Mouse (Mus musculus): ENCODE results near the gene Adamtsl1.

Gene Adamtsl1

GRCm38 (mm10) chr4:86329481-86329880, 815.5 kb downstream of the Adamtsl1 start:
- no peak for DNase-seq

- DNase-seq = peak; percentile 21
Measured at GRCm38 (mm10) chr4:86335861-86336415, 822.0 kb downstream of the Adamtsl1 start.

DNA sequence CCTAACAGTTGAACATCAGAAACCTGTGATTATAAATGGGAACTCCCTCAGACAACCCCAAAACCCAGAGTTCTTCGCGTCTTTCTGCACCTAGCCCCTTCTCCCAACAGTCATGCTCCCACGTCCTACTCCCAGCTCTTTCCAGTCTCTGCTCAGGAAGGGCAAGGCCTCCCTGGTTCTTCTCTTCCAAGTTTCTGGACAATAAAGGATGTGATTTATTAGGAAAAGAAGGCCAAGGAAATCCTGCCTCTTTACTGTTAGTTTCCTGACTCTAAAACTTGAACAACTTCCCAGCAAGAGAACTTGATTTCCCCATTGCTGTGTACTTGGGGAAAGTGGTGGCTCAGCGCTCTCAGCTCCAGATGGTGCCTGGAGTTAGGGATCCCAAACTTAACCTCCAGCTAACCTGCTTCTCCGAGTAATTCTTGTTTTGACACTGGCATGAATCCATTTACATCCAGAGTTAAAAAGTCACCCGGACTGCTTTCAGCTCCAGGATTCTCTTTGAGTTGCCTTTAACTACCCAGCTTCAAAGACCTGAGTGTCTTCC, 823.3 kb downstream of the Adamtsl1 start:
- DNase-seq = peak; percentile 18

GRCm38 (mm10) chr4:86349341-86349740, 835.4 kb downstream of the Adamtsl1 start:
- DNase-seq = no peak

DNA sequence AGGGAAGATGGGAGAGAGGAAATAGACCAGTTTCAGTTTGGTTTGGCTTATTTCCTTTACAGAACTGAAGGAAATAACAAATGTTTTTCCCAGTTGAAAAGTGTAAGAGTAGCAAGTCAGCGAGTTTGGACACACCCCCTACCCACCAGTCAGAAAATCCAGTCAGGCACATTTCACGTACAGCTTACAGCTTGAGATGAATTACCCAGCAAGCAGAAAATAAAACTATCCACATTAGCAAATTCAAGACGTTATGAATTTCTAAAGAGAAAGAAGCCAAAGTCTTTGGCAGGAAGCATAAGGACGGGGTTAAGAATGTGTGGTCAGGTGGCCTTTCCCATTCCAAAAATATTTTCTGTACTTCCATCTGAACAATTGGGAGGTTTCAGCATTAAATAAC, 838.1 kb downstream of the Adamtsl1 start:
- no peak for DNase-seq

- no peak for DNase-seq
Measured at GRCm38 (mm10) chr4:86353550-86353949, 839.6 kb downstream of the Adamtsl1 start.

GRCm38 (mm10) chr4:86359398-86359797, 845.4 kb downstream of the Adamtsl1 start:
- no peak for DNase-seq

- DNase-seq = no peak
Measured at GRCm38 (mm10) chr4:86369055-86369454, 855.1 kb downstream of the Adamtsl1 start.

DNA sequence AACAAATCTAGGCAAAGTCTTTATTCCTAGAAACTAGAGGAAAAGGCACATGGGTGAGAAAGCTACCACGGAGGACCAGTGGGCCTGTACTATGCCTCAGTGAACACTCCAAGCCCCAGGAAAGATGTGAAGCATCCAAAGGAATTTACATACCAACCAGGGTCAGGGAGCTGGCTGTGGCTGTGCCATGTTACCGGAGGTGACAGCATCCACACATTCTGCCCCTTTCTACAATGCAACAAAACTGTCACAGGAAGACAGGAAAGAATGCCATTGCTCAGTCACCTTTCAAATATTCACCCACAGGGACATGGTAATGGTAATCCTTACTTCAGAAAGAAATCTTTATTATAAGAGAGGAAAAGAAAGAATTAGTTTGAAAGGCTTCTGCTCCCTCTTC, 859.2 kb downstream of the Adamtsl1 start:
- DNase-seq = no peak

DNA sequence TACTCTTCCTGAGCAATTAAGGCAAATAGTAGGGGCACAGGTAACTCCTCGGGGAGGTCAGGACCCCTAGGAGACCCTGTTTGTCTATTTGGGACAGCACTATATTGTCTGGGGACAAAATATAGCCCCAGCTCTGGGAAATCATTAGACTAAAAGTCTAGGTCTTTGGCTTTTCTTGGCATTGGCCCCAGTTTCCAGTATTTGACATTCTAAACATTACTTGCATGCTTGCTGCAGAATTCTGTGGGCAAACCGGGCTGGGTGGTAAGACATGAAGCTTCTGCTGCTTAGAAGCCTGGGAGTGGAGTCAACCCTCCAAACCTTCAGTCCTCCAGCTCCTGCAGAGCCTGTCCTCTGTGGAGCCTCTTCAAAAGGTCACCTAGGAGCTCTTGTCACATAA, 869.2 kb downstream of the Adamtsl1 start:
- peak; percentile 16 for DNase-seq

DNA sequence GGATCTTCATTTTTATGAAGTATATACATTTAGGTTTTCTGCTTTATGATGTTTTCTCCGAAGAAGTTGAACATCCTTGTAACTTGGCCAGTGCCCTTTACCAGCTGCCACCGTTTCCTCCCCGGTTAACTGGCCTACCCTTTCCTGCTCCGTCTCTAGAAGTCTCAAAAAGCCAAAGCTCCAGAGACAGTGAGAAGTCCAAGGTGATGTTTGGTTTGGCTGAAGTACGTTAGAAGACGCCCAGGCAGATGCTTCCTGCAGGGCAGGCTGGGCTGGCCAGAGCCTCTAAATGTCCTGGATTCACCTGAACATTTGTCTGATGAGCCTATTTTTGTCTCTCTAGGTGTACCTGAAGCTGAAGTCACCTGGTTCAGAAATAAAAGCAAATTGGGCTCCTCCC, 871.1 kb downstream of the Adamtsl1 start:
- DNase-seq = no peak

DNA sequence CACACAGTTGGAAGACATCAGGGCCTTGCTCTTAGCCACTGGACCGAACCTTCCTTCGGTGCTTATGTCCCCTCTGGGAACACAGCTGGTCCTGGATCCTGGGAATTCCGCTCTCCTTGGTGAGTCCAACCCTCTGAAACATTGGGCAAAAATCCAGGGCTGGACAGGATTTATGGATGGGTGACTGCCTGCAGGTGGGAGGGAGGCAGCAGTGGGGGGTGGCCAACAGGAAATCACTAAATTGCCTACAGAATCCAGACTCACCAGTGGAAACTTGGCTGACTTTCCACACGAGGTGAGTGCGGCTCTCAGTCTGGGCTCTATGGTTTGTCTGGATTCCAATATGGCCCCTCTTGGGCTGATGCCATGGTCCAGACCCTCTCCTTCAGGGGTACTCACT, 874.5 kb downstream of the Adamtsl1 start:
- DNase-seq = peak; percentile 29

DNA sequence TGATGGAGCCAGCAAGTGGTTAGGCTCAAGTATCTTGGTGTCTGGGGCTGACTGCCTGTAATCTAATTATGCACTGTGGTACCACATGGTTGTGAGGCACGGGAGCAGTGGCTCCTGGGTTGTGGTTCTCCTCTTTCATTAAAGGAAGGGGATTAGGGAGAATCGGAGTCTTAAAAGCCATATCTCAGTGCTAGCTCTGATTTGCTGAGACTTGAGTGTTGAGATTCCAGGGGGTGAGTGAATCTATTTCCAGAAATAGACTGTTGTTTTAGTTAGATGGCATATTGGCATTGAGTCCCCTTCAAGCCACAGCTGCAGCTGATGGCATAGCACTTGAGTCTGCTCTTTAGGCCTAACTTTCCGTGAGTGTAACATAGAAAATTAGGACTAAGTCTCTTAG, 877.2 kb downstream of the Adamtsl1 start:
- no peak for DNase-seq

DNA sequence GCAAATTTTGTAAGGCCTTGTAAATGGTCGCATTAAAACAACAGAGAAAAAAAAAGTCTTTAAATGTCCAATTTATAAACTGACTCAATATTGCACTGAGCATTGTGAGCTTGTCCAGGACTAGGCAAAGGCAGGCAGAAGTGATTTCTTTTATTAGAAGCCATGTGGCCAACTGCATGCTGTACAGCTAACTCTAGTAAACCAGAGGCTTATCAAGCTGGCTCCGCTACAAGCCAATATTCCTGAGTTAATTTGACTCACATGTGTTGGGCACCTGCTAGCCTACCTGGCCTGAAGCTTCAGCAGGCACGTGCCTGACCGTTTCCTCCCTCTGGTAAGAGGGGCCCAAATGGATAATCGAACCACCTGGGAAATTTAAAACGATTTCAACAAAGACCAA, 881.7 kb downstream of the Adamtsl1 start:
- DNase-seq = no peak

GRCm38 (mm10) chr4:86396672-86397288, 882.8 kb downstream of the Adamtsl1 start:
- DNase-seq = no peak

- DNase-seq = no peak
Measured at GRCm38 (mm10) chr4:86397470-86397869, 883.5 kb downstream of the Adamtsl1 start.

- DNase-seq = no peak
Measured at GRCm38 (mm10) chr4:86401116-86401515, 887.1 kb downstream of the Adamtsl1 start.

- DNase-seq = no peak
Measured at GRCm38 (mm10) chr4:86406501-86407199, 892.7 kb downstream of the Adamtsl1 start.

DNA sequence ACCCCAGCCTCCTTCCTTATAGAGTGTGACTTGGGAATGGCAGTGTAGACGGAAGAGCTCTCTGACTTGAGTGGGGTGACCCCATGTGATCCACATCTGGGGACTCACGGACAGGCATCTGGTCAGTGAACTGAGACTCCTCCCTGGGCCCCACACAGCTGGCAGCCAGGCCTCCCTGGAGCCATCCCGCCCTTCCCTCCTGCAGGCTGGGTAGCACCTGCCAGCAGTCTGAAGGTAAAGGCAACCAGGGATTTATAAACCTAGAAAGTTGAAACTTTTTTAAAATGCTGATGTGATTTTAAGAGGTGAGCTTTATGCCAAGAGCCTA, 893.2 kb downstream of the Adamtsl1 start:
- no peak for DNase-seq

DNA sequence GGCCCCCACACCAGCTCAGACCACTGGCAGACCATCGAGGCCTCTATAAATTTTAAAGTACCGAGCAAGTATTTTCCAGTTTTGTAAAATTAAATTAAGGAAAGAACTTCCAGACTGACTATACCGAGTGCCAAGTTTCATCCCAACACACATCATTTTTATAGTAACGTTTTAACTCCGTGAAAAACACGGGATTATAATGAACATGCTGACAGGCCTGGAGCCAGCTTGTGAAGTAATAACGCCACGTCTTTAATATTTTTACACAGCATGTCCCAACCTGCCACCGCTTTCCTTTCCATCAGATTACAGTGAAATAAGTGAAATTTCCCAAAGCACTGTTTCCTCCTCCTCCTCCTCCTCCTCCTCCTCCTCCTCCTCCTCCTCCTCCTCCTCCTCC, 894.4 kb downstream of the Adamtsl1 start:
- no peak for DNase-seq

GRCm38 (mm10) chr4:86410946-86411345, 897.0 kb downstream of the Adamtsl1 start:
- DNase-seq = no peak

- no peak for DNase-seq
Measured at GRCm38 (mm10) chr4:86413388-86413787, 899.4 kb downstream of the Adamtsl1 start.

- DNase-seq = no peak
Measured at GRCm38 (mm10) chr4:86416401-86417025, 902.5 kb downstream of the Adamtsl1 start.

DNA sequence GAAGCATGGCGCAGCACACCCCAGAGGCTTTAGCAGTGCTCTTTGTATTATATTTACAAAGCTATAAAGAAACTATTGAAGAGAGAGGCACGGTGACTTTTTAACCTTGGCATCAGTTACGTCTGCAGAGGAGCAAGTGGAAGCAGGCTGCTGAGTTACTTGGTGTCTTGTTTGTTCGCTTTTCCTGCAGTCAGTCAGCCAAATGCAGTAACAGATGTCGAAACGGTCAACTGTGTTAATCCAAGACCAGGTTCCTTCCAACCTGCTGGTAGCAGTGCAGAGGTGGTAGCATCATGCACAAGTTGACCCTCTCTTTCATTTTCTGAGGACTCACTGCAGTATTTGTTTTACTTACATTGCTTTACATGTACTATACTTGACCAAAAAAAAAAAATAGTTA, 908.6 kb downstream of the Adamtsl1 start:
- DNase-seq = no peak

Data from kidney, adult 11 months (tissue).